Mouse (Mus musculus): Measurements from ENCODE around the gene Irgm1.

GRCm38 (mm10) chr11:48822768-48823512 lies 48.5 kb downstream of the Irgm1 start:
- TF ChIP-seq MAX (IDR thresholded peaks at IDR 0.05) = no peak
- TF ChIP-seq CTCF (IDR thresholded peaks at IDR 0.05; ENCODE audit: control insufficient read depth, insufficient read depth, insufficient read length) = no peak
- TF ChIP-seq MYOG (IDR thresholded peaks at IDR 0.05; ENCODE audit: control insufficient read depth, extremely low read depth, insufficient read length) = no peak

All from C2C12 (cell line).